Mouse (Mus musculus): ENCODE measurements around the gene Abca7.

DNA sequence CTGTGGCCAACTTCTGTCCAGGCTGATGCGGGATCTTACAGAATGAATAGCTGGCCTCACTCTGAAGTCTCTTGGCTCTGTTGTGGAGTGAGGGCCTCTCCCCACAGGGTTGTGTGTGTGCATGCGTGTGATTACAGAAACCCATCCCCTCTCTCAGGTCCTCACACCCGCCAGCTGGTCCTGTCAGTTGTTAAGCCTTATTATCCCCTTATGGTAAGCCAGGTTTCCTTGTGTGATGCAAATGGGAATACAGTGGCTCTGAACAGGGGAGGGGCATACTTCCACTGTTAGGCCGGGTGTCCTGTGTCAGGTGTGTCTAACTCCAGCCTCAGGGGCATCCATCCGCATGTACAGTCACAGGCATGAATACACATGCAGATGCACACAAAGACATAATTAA, 49.5 kb downstream of the Abca7 start:
- TF ChIP-seq CTCF (IDR thresholded peaks at IDR 0.05; ENCODE audit: low read depth) (no peak), EP300 (optimal IDR thresholded peaks at IDR 0.05) (no peak)
